Mouse (Mus musculus) forebrain, embryonic 12.5 days (tissue): ENCODE measurements around the gene Msh4. TPM values are rescaled to one million over a fixed set of nuclear protein-coding genes. Genes with fewer than 3 reads are reported as not detected.
"Not testable (repeated sequence)": the region's sequence is repeated elsewhere in the genome, so short reads cannot be mapped to it uniquely, and the experiment has no call there.

Experiments used
- ATAC-seq: fragments of 200-750 bp; cut with Nextera tagmentation; 2 replicates; pipeline ENCODE4 v1.8.0; 2017; ENCODE audit warnings: moderate TSS enrichment; ENCODE audit not compliant: low FRiP score
- H3K27ac ChIP-seq: fragments of 300-500 bp; sonication (generic); 2 replicates; pipeline ENCODE4 v1.5.1; 2016; ENCODE audit warnings: mild to moderate bottlenecking
- H3K27me3 ChIP-seq: fragments of 300-500 bp; sonication (generic); 2 replicates; pipeline ENCODE4 v1.6.1; 2016; ENCODE audit warnings: mild to moderate bottlenecking
- H3K36me3 ChIP-seq: fragments of 300-500 bp; sonication (generic); replicated peaks from 2 replicates; pipeline ENCODE4 v1.6.1; 2016; ENCODE audit warnings: mild to moderate bottlenecking
- H3K4me1 ChIP-seq: fragments of 300-500 bp; sonication (generic); 2 replicates; pipeline ENCODE4 v1.6.1; 2016
- H3K4me2 ChIP-seq: fragments of 300-500 bp; sonication (generic); 2 replicates; pipeline ENCODE4 v1.6.1; 2016; ENCODE audit warnings: mild to moderate bottlenecking, moderate library complexity
- H3K4me3 ChIP-seq: fragments of 300-500 bp; sonication (generic); replicated peaks from 2 replicates; pipeline ENCODE4 v1.5.1; 2016; ENCODE audit warnings: mild to moderate bottlenecking
- H3K9ac ChIP-seq: fragments of 300-500 bp; sonication (generic); 2 replicates; pipeline ENCODE4 v1.6.1; 2016; ENCODE audit warnings: mild to moderate bottlenecking
- H3K9me3 ChIP-seq: fragments of 300-500 bp; sonication (generic); 2 replicates; pipeline ENCODE4 v1.6.1; 2016
- WGBS: fragments of 180-500 bp; shearing (Covaris S2); methylation state at CpG from one replicate; pipeline ENCODE4 v1.1.7; 2016; 5-methylcytosine and 5-hydroxymethylcytosine counted together
- polyA plus RNA-seq: library from polyadenylated mRNA; unstranded; fragments of >200 nt; fragmentation: Nextera tagmentation; extraction: Ambion mirVana; gene quantifications from 2 replicates; pipeline ENCODE4 v1.2.1, GENCODE M21; 2016

Gene Msh4
- polyA plus RNA-seq, 1 experiment from 2014 or later: 0.15 TPM

- Histone ChIP-seq H3K27me3 (no peaks in the 10 kb centered on the region), H3K27ac (no peak overlapping the region), H3K9me3 (no peaks in the 10 kb centered on the region), H3K4me3 (no peak overlapping the region), H3K4me2 (no peak overlapping the region), H3K4me1 (no peaks in the 10 kb centered on the region), H3K9ac (no peak overlapping the region), H3K36me3 (no peaks in the 10 kb centered on the region)
- 79% methylated on average over 4 of the region's 4 CpGs for WGBS
- ATAC-seq: no peak
These were observed 68.3 kb downstream of the Msh4 start for GRCm38 (mm10) chr3:153837593-153837992.

- no peak for ATAC-seq
- WGBS: 82% methylated on average over 3 of the region's 3 CpGs
These were observed 69.6 kb downstream of the Msh4 start for GRCm38 (mm10) chr3:153836316-153836715.

GRCm38 (mm10) chr3:153835455-153836086 lies 70.4 kb downstream of the Msh4 start:
- H3K36me3 ChIP-seq: no peaks in the 10 kb centered on the region
- peak; percentile 60; the same call in 1 of the 2 replicates for ATAC-seq
- no peaks in the 10 kb centered on the region for H3K4me1 ChIP-seq
- WGBS: 63% methylated on average over 7 of the region's 7 CpGs
- no peak overlapping the region for H3K4me3 ChIP-seq
- H3K27ac ChIP-seq: no peak overlapping the region
- H3K9me3 ChIP-seq: no peaks in the 10 kb centered on the region
- no peak overlapping the region for H3K4me2 ChIP-seq
- H3K27me3 ChIP-seq: peaks cover 3% of the 10 kb centered on the region; the same call in 1 of the 2 replicates
- H3K9ac ChIP-seq: no peak overlapping the region

More at GRCm38 (mm10) chr3:153836316-153836715, 69.6 kb downstream of the Msh4 start:
- no peak overlapping the region for H3K4me2 ChIP-seq
- H3K4me3 ChIP-seq: no peak overlapping the region
- H3K9me3 ChIP-seq: no peaks in the 10 kb centered on the region
- no peak overlapping the region for H3K9ac ChIP-seq
- no peak overlapping the region for H3K27ac ChIP-seq
- no peaks in the 10 kb centered on the region for H3K4me1 ChIP-seq
- H3K27me3 ChIP-seq: peaks cover 3% of the 10 kb centered on the region; the same call in 1 of the 2 replicates
- H3K36me3 ChIP-seq: no peaks in the 10 kb centered on the region

GRCm38 (mm10) chr3:153834071-153834470 lies 71.9 kb downstream of the Msh4 start:
- 92% methylated on average over 4 of the region's 4 CpGs for WGBS
- no peak overlapping the region for H3K27ac ChIP-seq
- no peak overlapping the region for H3K4me3 ChIP-seq
- H3K4me1 ChIP-seq: no peaks in the 10 kb centered on the region
- peaks cover 3% of the 10 kb centered on the region; the same call in 1 of the 2 replicates for H3K27me3 ChIP-seq
- ATAC-seq: no peak
- no peaks in the 10 kb centered on the region for H3K9me3 ChIP-seq
- no peak overlapping the region for H3K9ac ChIP-seq
- no peak overlapping the region for H3K4me2 ChIP-seq
- H3K36me3 ChIP-seq: no peaks in the 10 kb centered on the region

- no peak overlapping the region for H3K27ac ChIP-seq
- no peaks in the 10 kb centered on the region for H3K36me3 ChIP-seq
- WGBS: 41% methylated on average over 6 of the region's 6 CpGs
These were observed 73.3 kb downstream of the Msh4 start for GRCm38 (mm10) chr3:153832654-153832945.

GRCm38 (mm10) chr3:153831873-153832653 lies 73.9 kb downstream of the Msh4 start:
- no peak overlapping the region for H3K4me3 ChIP-seq
- H3K9me3 ChIP-seq: no peaks in the 10 kb centered on the region
- no peak for ATAC-seq
- H3K27me3 ChIP-seq: peaks cover 3% of the 10 kb centered on the region; the same call in 1 of the 2 replicates
- no peaks in the 10 kb centered on the region for H3K4me1 ChIP-seq
- no peak overlapping the region for H3K27ac ChIP-seq
- H3K9ac ChIP-seq: no peak overlapping the region
- 74% methylated on average over 4 of the region's 4 CpGs for WGBS
- no peaks in the 10 kb centered on the region for H3K36me3 ChIP-seq
- H3K4me2 ChIP-seq: no peak overlapping the region

More at GRCm38 (mm10) chr3:153832654-153832945, 73.3 kb downstream of the Msh4 start:
- Histone ChIP-seq H3K4me3 (no peak overlapping the region), H3K9me3 (no peaks in the 10 kb centered on the region), H3K9ac (no peak overlapping the region), H3K27me3 (peaks cover 3% of the 10 kb centered on the region; the same call in 1 of the 2 replicates), H3K4me2 (no peak overlapping the region), H3K4me1 (no peaks in the 10 kb centered on the region)
- no peak for ATAC-seq

- Histone ChIP-seq H3K4me3 (no peak overlapping the region), H3K4me1 (no peaks in the 10 kb centered on the region), H3K9ac (no peak overlapping the region), H3K36me3 (no peaks in the 10 kb centered on the region), H3K27me3 (peaks cover 3% of the 10 kb centered on the region; the same call in 1 of the 2 replicates), H3K9me3 (no peaks in the 10 kb centered on the region), H3K4me2 (no peak overlapping the region), H3K27ac (no peak overlapping the region)
- ATAC-seq: no peak
- 78% methylated on average over 11 of the region's 11 CpGs for WGBS
These were observed 74.7 kb downstream of the Msh4 start for GRCm38 (mm10) chr3:153831014-153831872.

- not testable (repeated sequence) for H3K9ac ChIP-seq, ATAC-seq, H3K27ac ChIP-seq, H3K36me3 ChIP-seq, H3K4me3 ChIP-seq, H3K4me2 ChIP-seq, H3K9me3 ChIP-seq, H3K4me1 ChIP-seq, H3K27me3 ChIP-seq
- 95% methylated on average over 3 of the region's 3 CpGs for WGBS
These were observed 76.2 kb downstream of the Msh4 start for GRCm38 (mm10) chr3:153829788-153830187.

GRCm38 (mm10) chr3:153826616-153827015 lies 79.3 kb downstream of the Msh4 start:
- no peak for ATAC-seq
- Histone ChIP-seq H3K9me3 (no peaks in the 10 kb centered on the region), H3K4me3 (no peak overlapping the region), H3K27ac (no peak overlapping the region), H3K4me2 (no peak overlapping the region), H3K36me3 (no peaks in the 10 kb centered on the region), H3K4me1 (peaks cover 6% of the 10 kb centered on the region; the same call in 1 of the 2 replicates), H3K27me3 (no peaks in the 10 kb centered on the region), H3K9ac (no peak overlapping the region)
- 58% methylated on average over 6 of the region's 6 CpGs for WGBS

- Histone ChIP-seq H3K4me1 (peaks cover 6% of the 10 kb centered on the region; the same call in 1 of the 2 replicates), H3K27ac (no peak overlapping the region), H3K9ac (no peak overlapping the region), H3K9me3 (no peaks in the 10 kb centered on the region), H3K4me2 (no peak overlapping the region), H3K4me3 (no peak overlapping the region), H3K27me3 (no peaks in the 10 kb centered on the region), H3K36me3 (no peaks in the 10 kb centered on the region)
- WGBS: 90% methylated on average over 10 of the region's 10 CpGs
- ATAC-seq: no peak
These were observed 80.7 kb downstream of the Msh4 start for GRCm38 (mm10) chr3:153825197-153825596.

- H3K27ac ChIP-seq: no peak overlapping the region
- H3K9me3 ChIP-seq: no peaks in the 10 kb centered on the region
- WGBS: 68% methylated on average over 11 of the region's 11 CpGs
- H3K36me3 ChIP-seq: no peaks in the 10 kb centered on the region
- H3K4me1 ChIP-seq: peaks cover 12% of the 10 kb centered on the region; the same call in 1 of the 2 replicates
- H3K27me3 ChIP-seq: no peaks in the 10 kb centered on the region
- no peak for ATAC-seq
- H3K4me3 ChIP-seq: no peak overlapping the region
- H3K9ac ChIP-seq: no peak overlapping the region
- no peak overlapping the region for H3K4me2 ChIP-seq
These were observed 82.0 kb downstream of the Msh4 start for GRCm38 (mm10) chr3:153823671-153824515.
